Mouse (Mus musculus): ENCODE results near the gene Gpc4.

DNA sequence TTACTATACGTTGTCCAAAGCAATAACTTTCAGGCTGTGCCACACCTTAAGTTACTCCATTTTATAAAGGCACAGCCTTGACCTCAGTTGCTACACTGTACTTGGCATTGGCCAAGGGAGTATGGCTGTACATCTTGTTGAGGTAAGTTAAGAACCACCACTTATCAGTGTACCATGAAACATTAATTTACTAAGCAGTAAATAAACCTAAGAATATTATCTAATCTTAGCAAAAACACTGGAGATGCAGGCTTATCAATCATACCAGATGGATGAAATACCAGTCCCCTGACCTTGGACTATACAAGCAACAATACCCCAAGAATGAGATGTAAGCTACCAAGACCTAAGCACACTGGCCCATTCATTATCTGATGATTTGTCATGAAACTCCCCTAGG, 63.1 kb downstream of the Gpc4 start:
- no peak for TF ChIP-seq GABPA (IDR thresholded peaks at IDR 0.05; ENCODE audit: low read depth, low read length)
- no peak for TF ChIP-seq POLR2AphosphoS5 (IDR thresholded peaks at IDR 0.05; ENCODE audit: borderline replicate concordance, low read depth, low read length)

Data from MEL (cell line).